Mouse (Mus musculus) heart, embryonic 16.5 days (tissue): Measurements from ENCODE around the gene Nkapd1. TPM values are rescaled to one million over a fixed set of nuclear protein-coding genes. Genes with fewer than 3 reads are reported as not detected.
A peak's percentile ranks its signal among the peaks of the same experiment; 100 is the strongest.
"Not testable (repeated sequence)": the region's sequence is repeated elsewhere in the genome, so short reads cannot be mapped to it uniquely, and the experiment has no call there.

Experiments
- ATAC-seq: fragments of 200-750 bp; cut with Nextera tagmentation; replicated peaks from 2 replicates; pipeline ENCODE4 v1.8.0; 2017; ENCODE audit warnings: moderate number of reproducible peaks; ENCODE audit not compliant: insufficient read depth, low FRiP score; ENCODE audit errors: extremely low read depth
- H3K27ac ChIP-seq: fragments of 300-500 bp; sonication (generic); 2 replicates; pipeline ENCODE4 v1.5.1; 2014; ENCODE audit warnings: mild to moderate bottlenecking, low read length, control low read depth, moderate library complexity
- H3K27me3 ChIP-seq: fragments of 300-500 bp; sonication (generic); 2 replicates; pipeline ENCODE4 v1.6.1; 2014; ENCODE audit warnings: low read length, mixed read lengths; ENCODE audit not compliant: control insufficient read depth, insufficient read depth
- H3K36me3 ChIP-seq: fragments of 300-500 bp; sonication (generic); 2 replicates; pipeline ENCODE4 v1.6.1; 2014; ENCODE audit not compliant: control insufficient read depth, insufficient read depth
- H3K4me1 ChIP-seq: fragments of 300-500 bp; sonication (generic); 2 replicates; pipeline ENCODE4 v1.6.1; 2014; ENCODE audit warnings: low read length, mixed read lengths; ENCODE audit not compliant: control insufficient read depth, insufficient read depth
- H3K4me2 ChIP-seq: fragments of 300-500 bp; sonication (generic); 2 replicates; pipeline ENCODE4 v1.6.1; 2014; ENCODE audit warnings: low read depth, mild to moderate bottlenecking, control low read depth, low read length
- H3K4me3 ChIP-seq: fragments of 300-500 bp; sonication (generic); 2 replicates; pipeline ENCODE4 v1.5.1; 2014; ENCODE audit warnings: mild to moderate bottlenecking, control low read depth, low read length
- H3K9ac ChIP-seq: fragments of 300-500 bp; sonication (generic); 2 replicates; pipeline ENCODE4 v1.6.1; 2014; ENCODE audit warnings: low read length, control low read depth
- H3K9me3 ChIP-seq: fragments of 300-500 bp; sonication (generic); replicated peaks from 2 replicates; pipeline ENCODE4 v1.6.1; 2016; ENCODE audit warnings: low read length; ENCODE audit not compliant: control insufficient read depth
- WGBS: fragments of 180-500 bp; shearing (Covaris S2); extraction: QIAGEN DNeasy Blood & Tissue Kit; methylation state at CpG from one replicate; pipeline ENCODE4 v1.1.7; 2014; 5-methylcytosine and 5-hydroxymethylcytosine counted together
- polyA plus RNA-seq: library from polyadenylated mRNA; unstranded; fragments of >200 nt; fragmentation: Nextera tagmentation; extraction: Ambion mirVana; gene quantifications from 2 replicates; pipeline ENCODE4 v1.2.1, GENCODE M21; 2015

Gene Nkapd1
- polyA plus RNA-seq, 1 experiment from 2014 or later = 12.1 TPM

DNA sequence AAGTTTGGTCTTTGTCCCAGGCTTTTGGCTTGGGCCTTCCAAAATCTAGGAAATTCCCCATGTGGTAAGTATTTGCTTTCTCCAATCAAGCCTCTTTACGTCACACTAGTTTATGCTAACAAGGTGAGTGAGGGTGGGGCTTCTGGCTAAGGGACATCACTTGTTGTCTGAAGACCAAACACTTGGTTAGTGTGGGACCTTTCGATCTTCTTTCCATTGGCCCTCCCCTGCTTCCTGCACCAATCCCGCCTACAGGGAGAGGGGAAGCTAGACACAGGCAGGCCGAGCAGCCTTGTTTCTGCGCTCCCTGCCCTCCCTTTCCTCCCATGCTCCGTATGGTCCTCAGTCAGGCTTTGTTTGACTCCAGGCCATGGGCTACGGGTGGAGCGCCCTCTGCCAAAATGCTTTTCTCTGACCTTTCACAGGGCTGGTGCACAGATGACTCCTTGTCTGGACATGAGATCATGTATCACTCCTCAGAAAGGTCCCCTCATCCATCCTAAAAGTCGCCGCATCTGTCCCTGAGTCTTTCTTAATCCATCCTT is 29.6 kb upstream of the Nkapd1 start:
- H3K36me3 ChIP-seq = peaks cover 78% of the 10 kb centered on the region
- H3K27ac ChIP-seq = no peak overlapping the region
- no peak overlapping the region for H3K4me2 ChIP-seq
- H3K9me3 ChIP-seq = no peaks in the 10 kb centered on the region
- no peak overlapping the region for H3K9ac ChIP-seq
- no peak overlapping the region for H3K4me3 ChIP-seq
- no peaks in the 10 kb centered on the region for H3K4me1 ChIP-seq
- no peaks in the 10 kb centered on the region for H3K27me3 ChIP-seq
- WGBS = 75% methylated on average over 10 of the region's 10 CpGs
- ATAC-seq = no peak

DNA sequence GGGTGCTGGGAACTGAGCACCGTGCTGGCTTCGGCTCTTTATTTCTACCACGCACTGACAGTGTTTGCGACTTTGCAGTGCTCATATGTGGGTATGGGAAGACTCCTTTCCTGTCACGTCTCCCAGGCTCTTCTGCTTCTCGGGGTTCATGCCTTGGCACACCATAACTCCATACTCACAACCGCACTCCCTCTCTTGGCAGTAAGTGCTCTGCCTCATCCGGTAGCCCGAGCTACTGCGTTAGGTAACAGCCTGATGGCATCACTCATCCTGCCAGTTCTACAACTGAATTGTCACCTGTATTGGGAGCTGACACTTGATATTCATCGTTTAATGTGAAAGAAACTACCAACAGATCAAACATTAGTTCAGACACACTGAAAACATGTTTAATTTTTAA is 17.0 kb upstream of the Nkapd1 start:
- WGBS = 96% methylated on average over 11 of the region's 11 CpGs
- peaks cover 33% of the 10 kb centered on the region for H3K36me3 ChIP-seq
- no peaks in the 10 kb centered on the region for H3K9me3 ChIP-seq
- H3K27me3 ChIP-seq = no peaks in the 10 kb centered on the region
- ATAC-seq = no peak
- no peak overlapping the region for H3K9ac ChIP-seq
- H3K27ac ChIP-seq = no peak overlapping the region
- H3K4me3 ChIP-seq = no peak overlapping the region
- no peak overlapping the region for H3K4me2 ChIP-seq
- H3K4me1 ChIP-seq = no peaks in the 10 kb centered on the region

GRCm38 (mm10) chr9:50633059-50633458 is 15.8 kb upstream of the Nkapd1 start:
- Histone ChIP-seq H3K27me3 (no peaks in the 10 kb centered on the region), H3K27ac (no peak overlapping the region), H3K36me3 (peaks cover 31% of the 10 kb centered on the region), H3K9ac (no peak overlapping the region), H3K4me3 (no peak overlapping the region), H3K9me3 (no peaks in the 10 kb centered on the region), H3K4me2 (no peak overlapping the region), H3K4me1 (no peaks in the 10 kb centered on the region)
- no peak for ATAC-seq
- WGBS = 53% methylated on average over 2 of the region's 2 CpGs

DNA sequence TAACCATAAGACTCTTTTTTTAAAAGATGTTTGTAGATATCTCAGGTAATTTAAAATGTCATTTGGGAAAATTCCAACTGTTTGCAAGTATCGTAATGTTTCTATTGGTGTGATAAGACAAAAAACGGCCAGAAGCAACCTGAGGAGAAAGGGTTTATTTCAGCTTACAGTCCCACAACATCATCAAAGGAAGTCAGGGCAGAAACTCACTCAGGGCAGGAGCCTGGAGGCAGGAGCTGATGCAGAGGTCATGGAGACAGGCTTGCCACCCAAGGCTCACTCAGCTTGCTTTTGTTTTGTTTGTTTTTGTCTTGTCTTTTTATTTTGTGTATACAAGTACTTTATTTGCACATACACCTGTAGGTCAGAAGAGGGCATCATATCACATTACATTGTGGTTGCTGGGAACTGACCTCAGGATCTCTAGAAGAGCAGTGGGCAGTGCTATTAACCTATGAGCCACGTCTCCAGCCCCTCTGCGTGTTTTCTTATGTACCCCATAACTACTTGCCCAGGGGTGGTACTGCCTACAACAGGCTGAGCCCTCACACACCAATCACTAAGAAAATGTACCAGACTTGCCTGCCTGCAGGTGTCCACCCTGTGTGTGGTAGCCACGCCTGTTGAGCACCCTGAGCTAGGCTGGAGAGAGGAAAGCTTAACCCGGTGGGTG is 14.9 kb upstream of the Nkapd1 start:
- Histone ChIP-seq H3K9ac (no peak overlapping the region), H3K36me3 (peaks cover 28% of the 10 kb centered on the region), H3K4me3 (no peak overlapping the region), H3K27ac (no peak overlapping the region), H3K4me2 (no peak overlapping the region), H3K4me1 (no peaks in the 10 kb centered on the region), H3K9me3 (no peaks in the 10 kb centered on the region), H3K27me3 (no peaks in the 10 kb centered on the region)
- 81% methylated on average over 6 of the region's 6 CpGs for WGBS
- ATAC-seq = no peak

DNA sequence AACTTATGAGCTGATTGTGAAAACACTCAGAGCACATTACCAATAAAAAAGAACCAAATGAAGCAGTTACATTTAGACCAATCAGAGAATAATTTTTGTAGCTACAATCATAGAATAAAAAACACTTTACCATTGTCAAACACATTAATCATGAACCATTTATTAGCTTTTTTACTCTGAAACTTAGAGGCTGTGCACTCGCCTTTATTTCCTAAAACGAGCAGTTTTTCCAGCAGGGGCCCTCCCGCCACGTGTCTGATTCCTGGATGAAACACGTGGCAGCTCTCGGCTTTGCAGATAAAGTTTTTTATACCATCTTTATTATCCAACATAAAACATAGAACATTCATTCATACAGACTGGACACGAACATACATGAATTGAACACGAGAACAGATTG is 13.6 kb upstream of the Nkapd1 start:
- not testable (repeated sequence) for H3K9ac ChIP-seq, H3K9me3 ChIP-seq, H3K4me3 ChIP-seq, H3K4me2 ChIP-seq, H3K27ac ChIP-seq, ATAC-seq, H3K4me1 ChIP-seq, H3K27me3 ChIP-seq
- H3K36me3 ChIP-seq = peaks cover 20% of the 10 kb centered on the region
- WGBS = 87% methylated on average over 6 of the region's 8 CpGs

DNA sequence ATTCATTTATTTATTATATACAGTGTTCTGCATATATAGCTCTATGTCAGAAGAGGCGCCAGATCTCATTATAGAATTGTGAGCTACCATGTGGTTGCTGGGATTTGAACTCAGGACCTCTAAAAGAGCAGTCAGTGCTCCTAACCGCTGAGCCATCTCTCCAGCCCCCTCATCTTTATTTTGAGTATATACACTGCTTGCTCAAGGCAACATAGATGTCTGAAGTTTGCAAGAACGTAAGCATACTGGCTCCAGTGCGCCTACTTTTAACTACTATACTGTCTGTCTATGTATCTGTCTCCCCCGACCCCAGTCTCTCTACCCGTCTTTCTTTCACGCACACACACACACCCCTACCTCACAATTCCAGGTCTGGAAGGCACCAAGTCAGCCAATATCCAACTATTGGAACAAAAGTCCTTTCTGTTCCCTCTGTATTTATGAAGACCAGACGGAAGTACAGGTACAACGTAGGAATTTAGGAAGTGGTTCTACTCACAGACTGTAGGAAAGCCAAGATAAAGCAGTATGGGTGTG is 598 bp upstream of the Nkapd1 start:
- no peaks in the 10 kb centered on the region for H3K9me3 ChIP-seq
- 57% methylated on average over 9 of the region's 9 CpGs for WGBS
- ATAC-seq = no peak
- H3K4me1 ChIP-seq = peaks cover 8% of the 10 kb centered on the region
- peak overlapping the region; percentile 83 for H3K4me2 ChIP-seq
- no peak overlapping the region for H3K9ac ChIP-seq
- H3K27ac ChIP-seq = no peak overlapping the region
- H3K4me3 ChIP-seq = peak overlapping the region; percentile 86
- peaks cover 21% of the 10 kb centered on the region for H3K36me3 ChIP-seq
- H3K27me3 ChIP-seq = no peaks in the 10 kb centered on the region

- ATAC-seq = no peak
- Histone ChIP-seq H3K9me3 (no peaks in the 10 kb centered on the region), H3K4me1 (peaks cover 8% of the 10 kb centered on the region), H3K9ac (peak overlapping the region; percentile 93), H3K27ac (no peak overlapping the region), H3K36me3 (peaks cover 25% of the 10 kb centered on the region), H3K4me3 (peak overlapping the region; percentile 86), H3K4me2 (peak overlapping the region; percentile 83), H3K27me3 (no peaks in the 10 kb centered on the region)
- 35% methylated on average over 11 of the region's 11 CpGs for WGBS
Observed at GRCm38 (mm10) chr9:50616161-50616560, 1.1 kb downstream of the Nkapd1 start.

GRCm38 (mm10) chr9:50612115-50612514 is 5.1 kb downstream of the Nkapd1 start:
- peaks cover 8% of the 10 kb centered on the region for H3K4me1 ChIP-seq
- H3K9ac ChIP-seq = no peak overlapping the region
- no peaks in the 10 kb centered on the region for H3K9me3 ChIP-seq
- no peaks in the 10 kb centered on the region for H3K27me3 ChIP-seq
- H3K36me3 ChIP-seq = peaks cover 42% of the 10 kb centered on the region
- no peak overlapping the region for H3K4me3 ChIP-seq
- no peak for ATAC-seq
- WGBS = 84% methylated on average over 4 of the region's 4 CpGs
- H3K4me2 ChIP-seq = no peak overlapping the region
- H3K27ac ChIP-seq = no peak overlapping the region

- H3K36me3 ChIP-seq = peaks cover 16% of the 10 kb centered on the region
- peaks cover 22% of the 10 kb centered on the region for H3K4me1 ChIP-seq
- peak overlapping the region; percentile 97 for H3K9ac ChIP-seq
- H3K27me3 ChIP-seq = no peaks in the 10 kb centered on the region
- peak overlapping the region; percentile 97 for H3K4me3 ChIP-seq
- 3% methylated on average over 6 of the region's 6 CpGs for WGBS
- H3K27ac ChIP-seq = peak overlapping the region; percentile 95
- ATAC-seq = 0 out of 2 replicates have a peak, but pooled peaks have one; percentile 3
- no peaks in the 10 kb centered on the region for H3K9me3 ChIP-seq
- H3K4me2 ChIP-seq = peak overlapping the region; percentile 86
Observed at GRCm38 (mm10) chr9:50604338-50604737, 12.9 kb downstream of the Nkapd1 start.
